Mouse (Mus musculus) lung, postnatal 14 days (tissue): ENCODE data around the gene Dido1.
"Not testable (repeated sequence)": the region's sequence is repeated elsewhere in the genome, so short reads cannot be mapped to it uniquely, and the experiment has no call there.

Source experiments
- DNase-seq: peaks from one replicate; pipeline ENCODE4 v3.0.0; 2021

Dido1 gene

GRCm38 (mm10) chr2:180723865-180724264 is 14.1 kb upstream of the Dido1 start:
- DNase-seq: no peak

- not testable (repeated sequence) for DNase-seq
Measured at GRCm38 (mm10) chr2:180722748-180723147, 12.9 kb upstream of the Dido1 start.

GRCm38 (mm10) chr2:180712037-180712689 is 2.4 kb upstream of the Dido1 start:
- DNase-seq: no peak

GRCm38 (mm10) chr2:180711527-180711926 is 1.7 kb upstream of the Dido1 start:
- DNase-seq: no peak

- no peak for DNase-seq
Measured at GRCm38 (mm10) chr2:180710276-180711155, 717 bp upstream of the Dido1 start.

- DNase-seq: no peak
Measured at GRCm38 (mm10) chr2:180709023-180709922, 526 bp downstream of the Dido1 start.

GRCm38 (mm10) chr2:180705975-180706374 is 3.8 kb downstream of the Dido1 start:
- no peak for DNase-seq

GRCm38 (mm10) chr2:180705066-180705465 is 4.7 kb downstream of the Dido1 start:
- no peak for DNase-seq

- DNase-seq: no peak
Measured at GRCm38 (mm10) chr2:180704591-180704990, 5.2 kb downstream of the Dido1 start.

GRCm38 (mm10) chr2:180703645-180704359 is 6.0 kb downstream of the Dido1 start:
- DNase-seq: no peak

GRCm38 (mm10) chr2:180703175-180703574 is 6.6 kb downstream of the Dido1 start:
- DNase-seq: no peak

GRCm38 (mm10) chr2:180702701-180703149 is 7.1 kb downstream of the Dido1 start:
- DNase-seq: no peak

- DNase-seq: peak; percentile 92
Measured at GRCm38 (mm10) chr2:180701767-180702621, 7.8 kb downstream of the Dido1 start.

- DNase-seq: no peak
Measured at GRCm38 (mm10) chr2:180701053-180701766, 8.6 kb downstream of the Dido1 start.

GRCm38 (mm10) chr2:180700457-180700856 is 9.3 kb downstream of the Dido1 start:
- DNase-seq: no peak

GRCm38 (mm10) chr2:180695176-180695575 is 14.6 kb downstream of the Dido1 start:
- no peak for DNase-seq

GRCm38 (mm10) chr2:180692630-180693029 is 17.2 kb downstream of the Dido1 start:
- DNase-seq: peak; percentile 30

- no peak for DNase-seq
Measured at GRCm38 (mm10) chr2:180689841-180690240, 20.0 kb downstream of the Dido1 start.

- DNase-seq: no peak
Measured at GRCm38 (mm10) chr2:180684031-180684430, 25.8 kb downstream of the Dido1 start.

- no peak for DNase-seq
Measured at GRCm38 (mm10) chr2:180683524-180683923, 26.3 kb downstream of the Dido1 start.

- DNase-seq: no peak
Measured at GRCm38 (mm10) chr2:180681225-180681624, 28.6 kb downstream of the Dido1 start.
